ENCODE assay signal across 9 mouse cellular contexts in the genomic region with DNA sequence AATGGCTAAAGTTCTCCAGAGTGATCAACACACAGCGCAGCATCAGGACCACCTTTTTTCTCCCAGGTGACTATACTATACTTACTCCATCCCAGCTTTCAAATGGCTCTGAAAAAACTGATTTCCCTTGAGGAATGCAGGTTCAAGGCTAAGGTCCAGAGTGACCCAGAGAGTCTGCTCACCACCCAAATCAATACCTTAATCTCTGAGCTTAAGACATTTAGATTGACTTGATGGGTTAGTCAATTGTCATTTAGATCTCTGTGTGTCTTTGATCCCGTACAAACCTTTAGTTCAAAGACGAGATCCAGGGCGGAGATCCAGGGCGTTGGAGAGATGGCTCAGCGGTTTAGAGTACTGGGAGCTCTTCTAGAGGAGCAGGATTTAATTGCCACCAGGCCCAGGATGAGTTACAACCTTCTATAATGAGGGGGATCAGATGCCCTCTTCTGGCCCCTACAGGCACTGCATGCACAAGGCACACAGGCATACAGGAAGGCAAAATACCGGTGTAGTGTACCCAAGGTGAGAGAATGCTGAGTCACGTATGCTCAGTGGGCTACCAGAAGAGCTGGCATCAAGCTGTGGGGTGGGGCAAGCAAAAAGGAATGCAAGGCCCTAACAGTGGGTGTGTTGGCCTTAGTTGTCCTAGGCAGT. TPM values are rescaled to one million over a fixed set of nuclear protein-coding genes. Genes with fewer than 3 reads are reported as not detected.
DNase-seq lines count a peak whose midpoint lies in the region; ATAC-seq and TF ChIP-seq lines count a peak whose summit lies in the region.
"Had no signal": no experiment of that assay in that cellular context is flagged by ENCODE, and none has a peak within 500 bp of the region (broad histone marks: within the 10 kb centered on the region; RNA-seq: fewer than 3 reads in every experiment).

No protein-coding gene starts in this region.

- WGBS in forebrain, embryonic 11.5 days = 68% methylated on average over 8 of the region's 8 CpGs
- 66% methylated on average over 8 of the region's 8 CpGs for WGBS in forebrain, embryonic 10.5 days
- 72% methylated on average over 8 of the region's 8 CpGs for WGBS in spleen, adult 2 months
- 63% methylated on average over 8 of the region's 8 CpGs for WGBS in liver, embryonic 16.5 days (ENCODE audit: insufficient replicate concordance)

- TF ChIP-seq POLR2A in spleen, adult 2 months (IDR thresholded peaks at IDR 0.05; ENCODE audit: low read depth, low read length) = no peak

- peaks cover 7% of the 10 kb centered on the region; the same call in 1 of the 2 replicates for H3K4me1 ChIP-seq in forebrain, embryonic 11.5 days (replicated peaks; ENCODE audit: control insufficient read depth, insufficient read depth, low read length)
- peaks cover 57% of the 10 kb centered on the region for H3K4me1 ChIP-seq in forebrain, embryonic 10.5 days
- no peaks in the 10 kb centered on the region for H3K4me1 ChIP-seq in spleen, adult 2 months (ENCODE audit: control insufficient read depth, insufficient read depth, insufficient read length)
- H3K4me1 ChIP-seq in liver, embryonic 16.5 days (ENCODE audit: control insufficient read depth, low read depth, low read length) = peaks cover 6% of the 10 kb centered on the region

- no peaks in the 10 kb centered on the region for H3K9me3 ChIP-seq in forebrain, embryonic 11.5 days (ENCODE audit: control insufficient read depth, low read length)
- H3K9me3 ChIP-seq in forebrain, embryonic 10.5 days = no peaks in the 10 kb centered on the region
- no peaks in the 10 kb centered on the region for H3K9me3 ChIP-seq in liver, embryonic 16.5 days (replicated peaks; ENCODE audit: control insufficient read depth, low read length)

- no peak overlapping the region for H3K4me2 ChIP-seq in forebrain, embryonic 11.5 days (ENCODE audit: low read depth, low read length, severe bottlenecking)
- no peak overlapping the region for H3K4me2 ChIP-seq in liver, embryonic 16.5 days (ENCODE audit: low read depth, low read length)

- H3K9ac ChIP-seq in forebrain, embryonic 11.5 days (ENCODE audit: low read length) = no peak overlapping the region
- H3K9ac ChIP-seq in liver, embryonic 16.5 days (ENCODE audit: low read depth, low read length) = no peak overlapping the region

- ATAC-seq in forebrain, embryonic 11.5 days (replicated peaks; ENCODE audit: low FRiP score) = peak; percentile 36; the same call in 1 of the 2 replicates
- ATAC-seq in granulocyte monocyte progenitor cell, adult 5-6 weeks (replicated peaks; ENCODE audit: poor library complexity, severe bottlenecking) = peak; percentile 76
- peak; percentile 25; the same call in 1 of the 2 replicates for ATAC-seq in liver, embryonic 16.5 days (ENCODE audit: low read depth)

- TF ChIP-seq CTCF in spleen, adult 2 months (IDR thresholded peaks at IDR 0.05; ENCODE audit: extremely low read depth, insufficient read depth, insufficient read length, insufficient replicate concordance) = peak; percentile 38; the same call in 1 of the 2 replicates

- peak; percentile 75 for DNase-seq in forebrain, embryonic 11.5 days (ENCODE audit: low spot score)
- DNase-seq in forebrain, embryonic 10.5 days (ENCODE audit: extremely low spot score, low spot score) = no peak
- no peak for DNase-seq in spleen, adult 2 months (ENCODE audit: low read depth in 1 of 2, low spot score in 2 of 2)
- DNase-seq in spleen, adult 12 weeks (ENCODE audit: low spot score) = no peak
- DNase-seq in testis, postnatal 10 days (ENCODE audit: low spot score) = peak; percentile 64
- DNase-seq in ovary, adult 18-20 months (ENCODE audit: low spot score) = no peak

- H3K27me3 ChIP-seq in forebrain, embryonic 11.5 days (ENCODE audit: control insufficient read depth, insufficient read depth, low read length) = no peaks in the 10 kb centered on the region
- H3K27me3 ChIP-seq in forebrain, embryonic 10.5 days (ENCODE audit: poor library complexity, severe bottlenecking) = no peaks in the 10 kb centered on the region
- H3K27me3 ChIP-seq in spleen, adult 2 months (ENCODE audit: control insufficient read depth, insufficient read depth, low read length) = no peaks in the 10 kb centered on the region
- H3K27me3 ChIP-seq in liver, embryonic 16.5 days (ENCODE audit: control insufficient read depth, insufficient read depth, low read depth, low read length) = no peaks in the 10 kb centered on the region

- H3K27ac ChIP-seq in forebrain, embryonic 11.5 days (ENCODE audit: low read depth, low read length) = no peak overlapping the region
- no peak overlapping the region for H3K27ac ChIP-seq in forebrain, embryonic 10.5 days
- no peak overlapping the region for H3K27ac ChIP-seq in spleen, adult 2 months (ENCODE audit: insufficient read depth, low read length)
- no peak overlapping the region for H3K27ac ChIP-seq in liver, embryonic 16.5 days (ENCODE audit: low read length)

- no peak overlapping the region for H3K4me3 ChIP-seq in forebrain, embryonic 11.5 days (ENCODE audit: low read depth, low read length)
- H3K4me3 ChIP-seq in forebrain, embryonic 10.5 days = no peak overlapping the region
- H3K4me3 ChIP-seq in spleen, adult 2 months (ENCODE audit: extremely low read depth, insufficient read depth, insufficient read length) = no peak overlapping the region
- no peak overlapping the region for H3K4me3 ChIP-seq in liver, embryonic 16.5 days (ENCODE audit: low read depth, low read length)

- H3K36me3 ChIP-seq in forebrain, embryonic 11.5 days (ENCODE audit: control insufficient read depth, insufficient read depth, low read length) = peaks cover 3% of the 10 kb centered on the region; the same call in 1 of the 2 replicates
- peaks cover 86% of the 10 kb centered on the region for H3K36me3 ChIP-seq in forebrain, embryonic 10.5 days (replicated peaks)
- H3K36me3 ChIP-seq in spleen, adult 2 months (ENCODE audit: control insufficient read depth, insufficient read depth, low read length) = no peaks in the 10 kb centered on the region
- no peaks in the 10 kb centered on the region; the same call in 1 of the 2 replicates for H3K36me3 ChIP-seq in liver, embryonic 16.5 days (ENCODE audit: control insufficient read depth, insufficient read depth)

RNA-seq across cellular contexts. Expression of a gene that starts 24.9 kb away (rescaled TPM):
- polyA plus RNA-seq in forebrain, embryonic 11.5 days (2014; fragmentation: Nextera tagmentation; extraction: Ambion mirVana) = 109 and 114 TPM in 2 replicates
- polyA plus RNA-seq in forebrain, embryonic 10.5 days (2016; fragmentation: Nextera tagmentation; extraction: Ambion mirVana) = 198 and 200 TPM in 2 replicates
- polyA plus RNA-seq in spleen, adult 2 months (2012; rRNA removed) = 0.05 TPM in 1 of 2 replicates, not detected in the other
- total RNA-seq in granulocyte monocyte progenitor cell, adult 5-6 weeks (2014; fragmentation: Nextera tagmentation) = not detected in 2 replicates
- under 0.01 TPM in 1 of 2 replicates, not detected in the other for total RNA-seq in granulocyte monocyte progenitor cell, adult 5-6 weeks (2017)
- polyA plus RNA-seq in liver, embryonic 16.5 days (2015; fragmentation: Nextera tagmentation; extraction: Ambion mirVana) = 10.4 and 10.8 TPM in 2 replicates
- total RNA-seq: layer of hippocampus, adult 18-20 months had no signal

RNA-seq across cellular contexts. Expression of a gene that starts 43.5 kb away (rescaled TPM):
- polyA plus RNA-seq in forebrain, embryonic 11.5 days (2014; fragmentation: Nextera tagmentation; extraction: Ambion mirVana) = not detected in 2 replicates
- 0.25 TPM in 1 of 2 replicates, not detected in the other for polyA plus RNA-seq in forebrain, embryonic 10.5 days (2016; fragmentation: Nextera tagmentation; extraction: Ambion mirVana)
- not detected in 2 replicates for polyA plus RNA-seq in spleen, adult 2 months (2012; rRNA removed)
- not detected in 2 replicates for total RNA-seq in granulocyte monocyte progenitor cell, adult 5-6 weeks (2014; fragmentation: Nextera tagmentation)
- total RNA-seq in granulocyte monocyte progenitor cell, adult 5-6 weeks (2017) = not detected in 2 replicates
- polyA plus RNA-seq in liver, embryonic 16.5 days (2015; fragmentation: Nextera tagmentation; extraction: Ambion mirVana) = 0.25 TPM in 1 of 2 replicates, not detected in the other
- total RNA-seq: layer of hippocampus, adult 18-20 months had no signal

RNA-seq across cellular contexts. Expression of a gene that starts 53.8 kb away (rescaled TPM):
- 39.4 and 41.4 TPM in 2 replicates for polyA plus RNA-seq in forebrain, embryonic 11.5 days (2014; fragmentation: Nextera tagmentation; extraction: Ambion mirVana)
- polyA plus RNA-seq in forebrain, embryonic 10.5 days (2016; fragmentation: Nextera tagmentation; extraction: Ambion mirVana) = 107 and 109 TPM in 2 replicates
- polyA plus RNA-seq in spleen, adult 2 months (2012; rRNA removed) = 15.6 and 18.1 TPM in 2 replicates
- total RNA-seq in granulocyte monocyte progenitor cell, adult 5-6 weeks (2014; fragmentation: Nextera tagmentation) = 88.7 and 94.9 TPM in 2 replicates
- total RNA-seq in granulocyte monocyte progenitor cell, adult 5-6 weeks (2017) = 37.0 and 44.1 TPM in 2 replicates
- 47.5 and 54.4 TPM in 2 replicates for polyA plus RNA-seq in liver, embryonic 16.5 days (2015; fragmentation: Nextera tagmentation; extraction: Ambion mirVana)

Comparison
In these comparisons a context has a peak if more than half of its experiments do, and no peak if none do; other contexts are left out.
1. DNase-seq: peak in forebrain, embryonic 11.5 days (single experiment) and testis, postnatal 10 days (single experiment); none in forebrain, embryonic 10.5 days (single experiment), spleen, adult 2 months (0 of 2), spleen, adult 12 weeks (single experiment) and ovary, adult 18-20 months (single experiment).
2. ATAC-seq: peak in every context shown above with its lines; median percentile 76 in granulocyte monocyte progenitor cell, adult 5-6 weeks; 36 in forebrain, embryonic 11.5 days; 25 in liver, embryonic 16.5 days.
3. RNA of a gene that starts 24.9 kb away (polyA plus RNA-seq): 198 to 200 TPM in forebrain, embryonic 10.5 days, 109 to 114 TPM in forebrain, embryonic 11.5 days and 10.4 to 10.8 TPM in liver, embryonic 16.5 days; 0.05 TPM in spleen, adult 2 months; every median in the first group is over 10 times any median in the second.